Mouse (Mus musculus) MEL (cell line): ENCODE measurements around the gene Il33. TPM values are rescaled to one million over a fixed set of nuclear protein-coding genes. Genes with fewer than 3 reads are reported as not detected.

Source experiments
- DNase-seq: peaks from one replicate; pipeline ENCODE4 v3.0.0; 2011; ENCODE audit warnings: low read depth, low spot score
- H3K27ac ChIP-seq: 2 replicates; pipeline ENCODE4 v1.5.1; 2012; ENCODE audit warnings: low read depth, mild to moderate bottlenecking, control low read depth, low read length, moderate library complexity; ENCODE audit not compliant: control insufficient read depth
- H3K27me3 ChIP-seq, 2 experiments: fragments of 150-350 bp in 1 of 2; sonication (generic) in 1 of 2; 2 replicates each; pipeline ENCODE4 v1.6.1; 2012; ENCODE audit warnings: low read length in 2 of 2, mild to moderate bottlenecking in 2 of 2, improper control_type of control experiment in 1 of 2, moderate library complexity in 1 of 2; ENCODE audit not compliant: insufficient read depth in 2 of 2, control insufficient read depth in 1 of 2
- H3K36me3 ChIP-seq, 2 experiments: 2 replicates each; pipeline ENCODE4 v1.6.1; 2012 to 2014; ENCODE audit warnings: low read length in 2 of 2, improper control_type of control experiment in 1 of 2, inconsistent platforms in 1 of 2, mild to moderate bottlenecking in 1 of 2; ENCODE audit not compliant: insufficient read depth in 2 of 2, control insufficient read depth in 1 of 2
- H3K4me1 ChIP-seq, 2 experiments: fragments of 150-350 bp in 1 of 2; sonication (generic) in 1 of 2; 2 replicates each; pipeline ENCODE4 v1.6.1; 2012; ENCODE audit warnings: low read length in 2 of 2, improper control_type of control experiment in 1 of 2, mild to moderate bottlenecking in 1 of 2; ENCODE audit not compliant: insufficient read depth in 2 of 2, control insufficient read depth in 1 of 2
- H3K4me3 ChIP-seq, 2 experiments: fragments of 150-350 bp in 1 of 2; sonication (generic) in 1 of 2; 2 replicates each; pipeline ENCODE4 v1.5.1; 2012; ENCODE audit warnings: low read depth in 2 of 2, low read length in 2 of 2, mild to moderate bottlenecking in 2 of 2, moderate library complexity in 2 of 2, control low read depth in 1 of 2, improper control_type of control experiment in 1 of 2; ENCODE audit not compliant: control insufficient read depth in 1 of 2, insufficient read depth in 1 of 2
- H3K79me2 ChIP-seq: 2 replicates; pipeline ENCODE4 v1.6.1; 2012; ENCODE audit warnings: mild to moderate bottlenecking, low read length, moderate library complexity; ENCODE audit not compliant: control insufficient read depth, poor library complexity, insufficient read depth
- H3K9ac ChIP-seq: 2 replicates; pipeline ENCODE4 v1.6.1; 2012; ENCODE audit warnings: low read depth, mild to moderate bottlenecking, control low read depth, low read length, moderate library complexity; ENCODE audit not compliant: control insufficient read depth, poor library complexity, severe bottlenecking
- H3K9me3 ChIP-seq: fragments of 150-350 bp; sonication (generic); replicated peaks from 2 replicates; pipeline ENCODE4 v1.6.1; 2012; ENCODE audit warnings: mild to moderate bottlenecking, low read length, improper control_type of control experiment, moderate library complexity; ENCODE audit not compliant: insufficient read depth
- CHD1 ChIP-seq: IDR thresholded peaks from 2 replicates; pipeline ENCODE4 v1.6.1; 2012; ENCODE audit warnings: low read depth, mild to moderate bottlenecking, inconsistent platforms, low read length, improper control_type of control experiment
- CHD2 ChIP-seq: IDR thresholded peaks from 2 replicates; pipeline ENCODE4 v1.6.1; 2011; ENCODE audit warnings: low read length, improper control_type of control experiment
- GABPA ChIP-seq: IDR thresholded peaks from 2 replicates; pipeline ENCODE4 v1.6.1; 2012; ENCODE audit warnings: low read depth, mild to moderate bottlenecking, inconsistent platforms, low read length, improper control_type of control experiment, moderate library complexity
- HCFC1 ChIP-seq: IDR thresholded peaks from 2 replicates; pipeline ENCODE4 v1.6.1; 2012; ENCODE audit warnings: low read depth, mild to moderate bottlenecking, inconsistent platforms, low read length, improper control_type of control experiment, moderate library complexity
- JUND ChIP-seq: IDR thresholded peaks from 2 replicates; pipeline ENCODE4 v1.6.1; 2011; ENCODE audit warnings: low read depth, mild to moderate bottlenecking, improper control_type of control experiment, low read length
- KAT2A ChIP-seq: conservative IDR thresholded peaks from 2 replicates; pipeline ENCODE4 v1.6.1; 2012; ENCODE audit warnings: low read depth, low read length, improper control_type of control experiment, inconsistent platforms
- MAFK ChIP-seq: IDR thresholded peaks from 2 replicates; pipeline ENCODE4 v1.6.1; 2011; ENCODE audit warnings: low read depth, mild to moderate bottlenecking, low read length, improper control_type of control experiment, borderline replicate concordance
- MEF2A ChIP-seq: IDR thresholded peaks from 2 replicates; pipeline ENCODE4 v1.6.1; 2014; ENCODE audit warnings: low read depth, mild to moderate bottlenecking, inconsistent platforms, low read length, improper control_type of control experiment; ENCODE audit not compliant: poor library complexity, insufficient replicate concordance, severe bottlenecking; ENCODE audit errors: extremely low read depth
- MYC ChIP-seq: IDR thresholded peaks from 2 replicates; pipeline ENCODE4 v1.6.1; 2011; ENCODE audit warnings: low read depth, mild to moderate bottlenecking, low read length, improper control_type of control experiment, moderate library complexity
- NRF1 ChIP-seq: IDR thresholded peaks from 2 replicates; pipeline ENCODE4 v1.6.1; 2014; ENCODE audit warnings: low read depth, mild to moderate bottlenecking, inconsistent platforms, low read length, improper control_type of control experiment, moderate library complexity; ENCODE audit not compliant: poor library complexity, insufficient read depth, severe bottlenecking
- POLR2A ChIP-seq, 2 experiments: IDR thresholded peaks; 2 replicates each; pipeline ENCODE4 v1.6.1; 2011 to 2012; ENCODE audit warnings: low read length in 2 of 2, mild to moderate bottlenecking in 2 of 2, control low read depth in 1 of 2, improper control_type of control experiment in 1 of 2, low read depth in 1 of 2, moderate library complexity in 1 of 2; ENCODE audit not compliant: control insufficient read depth in 1 of 2, insufficient read depth in 1 of 2, poor library complexity in 1 of 2
- SMC3 ChIP-seq: IDR thresholded peaks from 2 replicates; pipeline ENCODE4 v1.6.1; 2011; ENCODE audit warnings: low read depth, low read length, improper control_type of control experiment
- USF1 ChIP-seq: IDR thresholded peaks from 2 replicates; pipeline ENCODE4 v1.6.1; 2014; ENCODE audit warnings: low read depth, mild to moderate bottlenecking, inconsistent platforms, low read length, improper control_type of control experiment, moderate library complexity
- ZC3H11A ChIP-seq: IDR thresholded peaks from 2 replicates; pipeline ENCODE4 v1.6.1; 2012; ENCODE audit warnings: low read depth, mild to moderate bottlenecking, inconsistent platforms, low read length, improper control_type of control experiment
- ZKSCAN1 ChIP-seq: IDR thresholded peaks from 2 replicates; pipeline ENCODE4 v1.6.1; 2012; ENCODE audit warnings: low read depth, mild to moderate bottlenecking, inconsistent platforms, low read length, improper control_type of control experiment, moderate library complexity
- ZMIZ1 ChIP-seq: IDR thresholded peaks from 2 replicates; pipeline ENCODE4 v1.6.1; 2012; ENCODE audit warnings: low read depth, mild to moderate bottlenecking, inconsistent platforms, low read length, improper control_type of control experiment, moderate library complexity
- polyA plus RNA-seq, 2 experiments: library from polyadenylated mRNA; stranded (reverse) in 1 of 2; unstranded in 1 of 2; fragments of >175 nt in 1 of 2; fragments of >200 nt in 1 of 2; gene quantifications; 2 replicates each; pipeline versions ENCODE4 v1.2.1 to v1.2.4; 2012; ENCODE audit warnings: low replicate concordance in 2 of 2, low read depth in 1 of 2; ENCODE audit not compliant: insufficient read length in 2 of 2, insufficient read depth in 1 of 2, missing spikeins in 1 of 2
- total RNA-seq: library from RNA; depleted of rRNA; stranded (reverse); fragments of 300-350 nt; gene quantifications from 2 replicates; pipeline ENCODE4 v1.2.3, GENCODE M21; 2012

Il33 gene
- total and polyA plus RNA-seq, 3 experiments = 0.17 TPM; not detected in 2

- no peak overlapping the region for H3K27ac ChIP-seq
- H3K36me3 ChIP-seq = no peaks in the 10 kb centered on the region; a peak in 1 of 4 replicates
- no peak overlapping the region for H3K9ac ChIP-seq
- H3K9me3 ChIP-seq = no peaks in the 10 kb centered on the region
- no peaks in the 10 kb centered on the region for H3K79me2 ChIP-seq
- H3K4me3 ChIP-seq = no peak overlapping the region
- peaks cover 0 to 2% of the 10 kb centered on the region in 2 experiments; a peak in 1 of 4 replicates for H3K4me1 ChIP-seq
- TF ChIP-seq SMC3 (no peak), ZKSCAN1 (peak; percentile 66)
- TF ChIP-seq, all 39 proteins: peak for 1
- peaks cover 0 to 3% of the 10 kb centered on the region in 2 experiments; a peak in 1 of 4 replicates for H3K27me3 ChIP-seq
- DNase-seq = no peak
Measured at GRCm38 (mm10) chr19:29940239-29940638, 15.3 kb downstream of the Il33 start.

GRCm38 (mm10) chr19:29941208-29941607 is 16.3 kb downstream of the Il33 start:
- Histone ChIP-seq H3K4me3 (no peak overlapping the region), H3K27me3 (peaks cover 0 to 3% of the 10 kb centered on the region in 2 experiments; a peak in 1 of 4 replicates), H3K4me1 (peaks cover 2 to 4% of the 10 kb centered on the region in 2 experiments; a peak in 2 of 4 replicates), H3K36me3 (peaks cover 0 to 6% of the 10 kb centered on the region in 2 experiments; a peak in 2 of 4 replicates), H3K79me2 (no peaks in the 10 kb centered on the region), H3K9me3 (no peaks in the 10 kb centered on the region), H3K9ac (no peak overlapping the region), H3K27ac (no peak overlapping the region)
- DNase-seq = no peak
- no peak for TF ChIP-seq ZMIZ1
- no peak for TF ChIP-seq CHD1
- TF ChIP-seq MEF2A = no peak
- no peak for TF ChIP-seq MAFK
- no peak for TF ChIP-seq JUND
- no peak for TF ChIP-seq HCFC1
- no peak for TF ChIP-seq MYC
- no peak for TF ChIP-seq POLR2A (IDR thresholded peaks at IDR 0.05; ENCODE audit: control insufficient read depth in 1 of 2, insufficient read depth in 1 of 2, low read depth in 1 of 2, low read length in 2 of 2, poor library complexity in 1 of 2)

GRCm38 (mm10) chr19:29942358-29942757 is 17.4 kb downstream of the Il33 start:
- Histone ChIP-seq H3K36me3 (peaks cover 0 to 9% of the 10 kb centered on the region in 2 experiments; a peak in 2 of 4 replicates), H3K4me1 (peaks cover 4 to 6% of the 10 kb centered on the region in 2 experiments; a peak in 2 of 4 replicates), H3K79me2 (no peaks in the 10 kb centered on the region), H3K9ac (no peak overlapping the region), H3K9me3 (no peaks in the 10 kb centered on the region), H3K27me3 (peaks cover 0 to 4% of the 10 kb centered on the region in 2 experiments; a peak in 1 of 4 replicates), H3K27ac (no peak overlapping the region), H3K4me3 (no peak overlapping the region)
- no peak for DNase-seq
- no peak for TF ChIP-seq GABPA
- TF ChIP-seq NRF1 = no peak
- TF ChIP-seq CHD2 = no peak
- no peak for TF ChIP-seq MEF2A
- TF ChIP-seq KAT2A = no peak
- no peak for TF ChIP-seq USF1
- no peak for TF ChIP-seq ZC3H11A
- no peak for TF ChIP-seq JUND
